Mouse (Mus musculus) liver, embryonic 16.5 days (tissue): Measurements from ENCODE around the gene Srrm1. TPM values are rescaled to one million over a fixed set of nuclear protein-coding genes. Genes with fewer than 3 reads are reported as not detected.
"Not testable (repeated sequence)": the region's sequence is repeated elsewhere in the genome, so short reads cannot be mapped to it uniquely, and the experiment has no call there.

Experiments
- ATAC-seq: fragments of 200-750 bp; cut with Nextera tagmentation; 2 replicates; pipeline ENCODE4 v1.8.0; 2017; ENCODE audit warnings: low read depth, mild to moderate bottlenecking, moderate number of reproducible peaks, moderate library complexity
- H3K27ac ChIP-seq: fragments of 300-500 bp; sonication (generic); 2 replicates; pipeline ENCODE4 v1.5.1; 2014; ENCODE audit warnings: mild to moderate bottlenecking, low read length
- H3K27me3 ChIP-seq: fragments of 300-500 bp; sonication (generic); 2 replicates; pipeline ENCODE4 v1.6.1; 2014; ENCODE audit warnings: low read depth, low read length, mixed read lengths; ENCODE audit not compliant: control insufficient read depth, insufficient read depth
- H3K36me3 ChIP-seq: fragments of 300-500 bp; sonication (generic); 2 replicates; pipeline ENCODE4 v1.6.1; 2014; ENCODE audit warnings: mild to moderate bottlenecking; ENCODE audit not compliant: control insufficient read depth, insufficient read depth
- H3K4me1 ChIP-seq: fragments of 300-500 bp; sonication (generic); 2 replicates; pipeline ENCODE4 v1.6.1; 2014; ENCODE audit warnings: low read depth, low read length, mixed read lengths; ENCODE audit not compliant: control insufficient read depth
- H3K4me2 ChIP-seq: fragments of 300-500 bp; sonication (generic); 2 replicates; pipeline ENCODE4 v1.6.1; 2014; ENCODE audit warnings: low read depth, low read length, mixed read lengths
- H3K4me3 ChIP-seq: fragments of 300-500 bp; sonication (generic); 2 replicates; pipeline ENCODE4 v1.5.1; 2014; ENCODE audit warnings: low read depth, mild to moderate bottlenecking, low read length
- H3K9ac ChIP-seq: fragments of 300-500 bp; sonication (generic); 2 replicates; pipeline ENCODE4 v1.6.1; 2014; ENCODE audit warnings: low read depth, low read length
- H3K9me3 ChIP-seq: fragments of 300-500 bp; sonication (generic); replicated peaks from 2 replicates; pipeline ENCODE4 v1.6.1; 2016; ENCODE audit warnings: low read length; ENCODE audit not compliant: control insufficient read depth
- WGBS: fragments of 180-500 bp; shearing (Covaris S2); extraction: QIAGEN DNeasy Blood & Tissue Kit; methylation state at CpG from one replicate; pipeline ENCODE4 v1.1.7; 2014; ENCODE audit not compliant: insufficient replicate concordance; 5-methylcytosine and 5-hydroxymethylcytosine counted together
- polyA plus RNA-seq: library from polyadenylated mRNA; unstranded; fragments of >200 nt; fragmentation: Nextera tagmentation; extraction: Ambion mirVana; gene quantifications from 2 replicates; pipeline ENCODE4 v1.2.1, GENCODE M21; 2015

Gene Srrm1
- polyA plus RNA-seq, 1 experiment from 2014 or later: 93.8 TPM

GRCm38 (mm10) chr4:135291199-135291598 is 61.9 kb downstream of the Srrm1 start:
- WGBS: 87% methylated on average over 8 of the region's 8 CpGs
- Histone ChIP-seq H3K4me2 (no peak overlapping the region), H3K36me3 (no peaks in the 10 kb centered on the region), H3K4me1 (peaks cover 46% of the 10 kb centered on the region), H3K9ac (no peak overlapping the region), H3K27ac (no peak overlapping the region), H3K9me3 (no peaks in the 10 kb centered on the region), H3K4me3 (no peak overlapping the region), H3K27me3 (no peaks in the 10 kb centered on the region)
- no peak for ATAC-seq

DNA sequence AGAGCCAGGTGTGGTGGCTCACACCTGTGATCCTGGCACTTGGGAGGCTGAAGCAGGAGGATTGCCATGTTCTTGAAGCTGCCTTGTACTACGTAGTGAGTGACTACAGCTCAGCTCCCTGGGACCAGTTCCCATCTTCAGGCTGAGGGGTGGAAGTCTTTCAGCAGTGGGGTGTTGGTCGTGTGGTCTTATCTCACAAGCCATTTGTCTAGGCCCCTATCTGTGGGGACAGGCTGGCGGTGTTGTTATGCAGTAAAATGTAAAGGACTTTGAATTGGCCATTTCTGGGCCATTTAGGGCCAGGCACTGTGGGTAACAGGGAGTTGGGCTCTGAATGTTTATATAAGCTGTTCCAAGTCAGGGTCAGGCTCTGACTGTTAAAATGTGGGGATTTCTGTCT is 65.1 kb downstream of the Srrm1 start:
- Histone ChIP-seq H3K9ac (peak overlapping the region; percentile 52), H3K27ac (peak overlapping the region; percentile 88), H3K4me2 (peak overlapping the region; percentile 53), H3K9me3 (no peaks in the 10 kb centered on the region), H3K4me3 (no peak overlapping the region), H3K36me3 (no peaks in the 10 kb centered on the region), H3K27me3 (no peaks in the 10 kb centered on the region), H3K4me1 (peaks cover 56% of the 10 kb centered on the region)
- 19% methylated on average over 3 of the region's 3 CpGs for WGBS
- peak; percentile 88 for ATAC-seq

GRCm38 (mm10) chr4:135286833-135287395 is 66.2 kb downstream of the Srrm1 start:
- peak overlapping the region; percentile 53 for H3K4me2 ChIP-seq
- H3K27ac ChIP-seq: peak overlapping the region; percentile 88
- peak overlapping the region; percentile 35 for H3K4me3 ChIP-seq
- H3K27me3 ChIP-seq: no peaks in the 10 kb centered on the region
- H3K4me1 ChIP-seq: peaks cover 51% of the 10 kb centered on the region
- H3K9ac ChIP-seq: peak overlapping the region; percentile 52
- H3K9me3 ChIP-seq: no peaks in the 10 kb centered on the region
- peak; percentile 75 for ATAC-seq
- H3K36me3 ChIP-seq: no peaks in the 10 kb centered on the region
- 6% methylated on average over 16 of the region's 16 CpGs for WGBS

DNA sequence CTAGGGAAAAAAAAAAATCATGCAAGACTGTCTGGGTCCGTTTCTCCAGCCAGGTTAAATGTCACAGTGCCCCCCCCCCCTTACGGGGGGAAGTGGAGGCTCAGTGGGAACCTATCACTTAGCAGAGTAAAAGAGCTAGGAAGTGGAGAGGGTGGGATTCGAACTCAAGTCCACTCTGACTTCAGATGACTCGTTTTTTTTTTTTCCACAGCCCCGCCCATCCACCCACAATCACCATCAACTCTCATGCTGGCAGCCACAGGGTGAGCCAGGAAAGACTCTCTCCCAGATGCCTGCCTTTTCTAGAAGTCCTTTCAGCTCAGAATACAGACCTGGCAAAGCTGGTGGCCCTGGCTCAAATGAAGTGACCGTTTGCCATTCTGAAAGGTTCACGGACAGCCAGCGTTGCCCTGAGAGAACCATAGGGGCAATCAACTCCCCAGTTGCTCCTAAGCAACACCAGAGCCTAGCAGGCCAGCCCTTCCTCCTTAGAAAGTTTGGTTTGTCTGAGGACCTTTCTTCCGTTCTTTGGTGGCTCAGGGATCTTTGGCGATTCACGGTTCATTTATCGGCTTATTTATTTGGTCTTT is 67.0 kb downstream of the Srrm1 start:
- H3K27me3 ChIP-seq: no peaks in the 10 kb centered on the region
- no peaks in the 10 kb centered on the region for H3K36me3 ChIP-seq
- H3K4me1 ChIP-seq: peaks cover 47% of the 10 kb centered on the region
- H3K4me3 ChIP-seq: no peak overlapping the region
- peak overlapping the region; percentile 88 for H3K27ac ChIP-seq
- peak overlapping the region; percentile 53; the same call in 1 of the 2 replicates for H3K4me2 ChIP-seq
- H3K9me3 ChIP-seq: no peaks in the 10 kb centered on the region
- peak overlapping the region; percentile 52 for H3K9ac ChIP-seq
- WGBS: 34% methylated on average over 12 of the region's 12 CpGs
- ATAC-seq: no peak

GRCm38 (mm10) chr4:135285436-135285835 is 67.7 kb downstream of the Srrm1 start:
- Histone ChIP-seq H3K4me3 (no peak overlapping the region), H3K27ac (peak overlapping the region; percentile 88), H3K36me3 (no peaks in the 10 kb centered on the region), H3K4me1 (peaks cover 47% of the 10 kb centered on the region), H3K27me3 (no peaks in the 10 kb centered on the region), H3K9ac (peak overlapping the region; percentile 39), H3K4me2 (peak overlapping the region; percentile 17; the same call in 1 of the 2 replicates), H3K9me3 (no peaks in the 10 kb centered on the region)
- no peak for ATAC-seq
- 58% methylated on average over 8 of the region's 8 CpGs for WGBS

- no peak overlapping the region for H3K9ac ChIP-seq
- WGBS: 83% methylated on average over 7 of the region's 7 CpGs
- H3K27me3 ChIP-seq: no peaks in the 10 kb centered on the region
- H3K36me3 ChIP-seq: no peaks in the 10 kb centered on the region
- H3K4me2 ChIP-seq: no peak overlapping the region
- H3K4me1 ChIP-seq: peaks cover 41% of the 10 kb centered on the region
- no peak for ATAC-seq
- no peak overlapping the region for H3K4me3 ChIP-seq
- no peaks in the 10 kb centered on the region for H3K9me3 ChIP-seq
- H3K27ac ChIP-seq: no peak overlapping the region
These were observed 69.2 kb downstream of the Srrm1 start for GRCm38 (mm10) chr4:135283875-135284274.

GRCm38 (mm10) chr4:135283417-135283816 is 69.7 kb downstream of the Srrm1 start:
- ATAC-seq: no peak

GRCm38 (mm10) chr4:135282651-135283290 is 70.3 kb downstream of the Srrm1 start:
- Histone ChIP-seq H3K27ac (no peak overlapping the region; the same call in 1 of the 2 replicates), H3K9me3 (no peaks in the 10 kb centered on the region), H3K27me3 (no peaks in the 10 kb centered on the region), H3K9ac (no peak overlapping the region), H3K4me3 (no peak overlapping the region), H3K4me1 (peaks cover 30% of the 10 kb centered on the region), H3K36me3 (no peaks in the 10 kb centered on the region), H3K4me2 (no peak overlapping the region)
- WGBS: 63% methylated on average over 13 of the region's 13 CpGs
- no peak for ATAC-seq

More at GRCm38 (mm10) chr4:135283417-135283816, 69.7 kb downstream of the Srrm1 start:
- Histone ChIP-seq H3K9ac (no peak overlapping the region), H3K4me2 (no peak overlapping the region), H3K4me3 (no peak overlapping the region), H3K4me1 (peaks cover 36% of the 10 kb centered on the region), H3K9me3 (no peaks in the 10 kb centered on the region), H3K27ac (no peak overlapping the region), H3K27me3 (no peaks in the 10 kb centered on the region), H3K36me3 (no peaks in the 10 kb centered on the region)
- WGBS: 59% methylated on average over 4 of the region's 4 CpGs

DNA sequence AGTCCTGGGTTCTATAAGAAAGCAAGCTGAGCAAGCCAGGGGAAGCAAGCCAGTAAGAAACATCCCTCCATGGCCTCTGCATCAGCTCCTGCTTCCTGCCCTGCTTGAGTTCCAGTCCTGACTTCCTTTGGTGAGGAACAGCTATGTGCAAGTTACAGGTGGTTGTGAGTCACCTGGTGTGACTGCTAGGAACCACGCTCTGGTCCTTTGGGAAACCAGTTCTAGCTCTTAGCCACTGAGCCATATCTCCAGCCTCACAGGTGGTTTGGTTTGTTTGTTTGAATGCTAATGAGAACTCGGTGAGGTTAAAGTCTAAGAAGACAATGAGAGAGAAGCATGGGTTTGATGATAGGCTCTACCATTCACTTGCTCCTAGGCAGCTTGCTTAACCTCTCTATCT is 73.1 kb downstream of the Srrm1 start:
- 50% methylated on average over 2 of the region's 2 CpGs for WGBS

More for the DNA sequence above, 73.1 kb downstream of the Srrm1 start:
- not testable (repeated sequence) for H3K4me2 ChIP-seq, ATAC-seq, H3K36me3 ChIP-seq, H3K27ac ChIP-seq, H3K27me3 ChIP-seq, H3K9ac ChIP-seq, H3K9me3 ChIP-seq, H3K4me3 ChIP-seq
- peaks cover 10% of the 10 kb centered on the region for H3K4me1 ChIP-seq
